Mouse (Mus musculus) thymus, adult 2 months (tissue): ENCODE data around the gene Pappa2.

Source experiments
- CTCF ChIP-seq: fragments of 200-500 bp; IDR thresholded peaks from 2 replicates; pipeline ENCODE4 v1.5.1; 2012; ENCODE audit warnings: mild to moderate bottlenecking, control low read depth, low read length, moderate library complexity, borderline replicate concordance; ENCODE audit not compliant: control insufficient read depth, poor library complexity, insufficient read depth; ENCODE audit errors: extremely low read depth
- POLR2A ChIP-seq: fragments of 200-500 bp; IDR thresholded peaks from 2 replicates; pipeline ENCODE4 v1.6.1; 2012; ENCODE audit warnings: mild to moderate bottlenecking, low read length, control low read depth, moderate library complexity; ENCODE audit not compliant: control insufficient read depth, poor library complexity, insufficient read depth; ENCODE audit errors: extremely low read depth

DNA sequence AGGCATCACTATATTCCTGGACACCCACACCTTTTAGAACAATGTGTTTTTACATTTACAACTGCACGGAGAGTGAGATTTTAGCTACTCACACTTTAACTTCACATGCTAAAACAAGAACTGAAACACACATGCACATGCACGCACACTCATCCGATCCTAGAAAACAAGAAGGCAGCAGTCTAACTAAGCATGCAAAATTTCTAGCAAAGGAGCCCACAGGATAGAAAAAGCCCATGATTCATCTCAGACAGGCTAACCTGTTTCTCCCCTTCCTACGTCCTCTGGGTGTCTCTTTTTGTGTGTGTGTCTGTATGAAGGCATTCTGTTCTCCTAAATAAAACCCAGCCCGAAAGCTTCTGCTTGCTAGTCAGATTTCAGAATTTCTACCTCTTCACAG is 239.3 kb downstream of the Pappa2 start:
- TF ChIP-seq CTCF = no peak
- TF ChIP-seq POLR2A = no peak
